Comparison of ENCODE assay signal across 17 mouse cellular contexts in the genomic region with DNA sequence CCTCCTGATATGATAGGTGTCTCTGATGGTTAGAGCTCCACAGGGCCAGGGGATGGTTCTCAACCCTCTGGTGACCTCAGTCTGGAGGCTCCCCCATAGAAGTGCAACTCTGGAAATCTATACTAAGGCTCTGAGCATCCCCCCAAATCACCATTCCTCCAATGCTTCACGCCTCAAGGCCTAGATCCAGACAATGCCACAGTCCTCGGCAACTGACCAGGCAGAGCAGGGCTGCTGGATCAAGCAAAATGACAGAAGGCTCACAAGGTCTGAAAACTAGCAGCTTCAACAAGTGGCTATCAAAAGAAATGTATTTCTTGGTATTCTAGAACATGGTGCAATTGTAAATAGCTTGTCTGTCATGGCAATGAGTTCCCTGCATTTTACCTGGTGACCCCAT. TPM values are rescaled to one million over a fixed set of nuclear protein-coding genes. Genes with fewer than 3 reads are reported as not detected.
"Had no signal": no experiment of that assay in that cellular context is flagged by ENCODE, and none has a peak within 500 bp of the region (broad histone marks: within the 10 kb centered on the region; RNA-seq: fewer than 3 reads in every experiment).

No protein-coding gene starts in this region.

- H3K9me3 ChIP-seq: limb, embryonic 15.5 days; liver, embryonic 15.5 days; neural tube, embryonic 13.5 days had no signal

- H3K4me3 ChIP-seq: limb, embryonic 15.5 days; liver, embryonic 15.5 days; neural tube, embryonic 13.5 days had no signal

- ATAC-seq: midbrain, embryonic 16.5 days had no signal

- H3K9ac ChIP-seq: limb, embryonic 15.5 days; liver, embryonic 15.5 days; lung, embryonic 14.5 days; neural tube, embryonic 13.5 days had no signal

- DNase-seq: kidney, postnatal 14 days; layer of hippocampus, postnatal 36 days; lung, embryonic 14.5 days; lung, postnatal 10 days; retina, postnatal 1 day had no signal

- H3K4me2 ChIP-seq: limb, embryonic 15.5 days; liver, embryonic 15.5 days; lung, embryonic 14.5 days; midbrain, embryonic 11.5 days; neural tube, embryonic 13.5 days had no signal

- H3K27me3 ChIP-seq: limb, embryonic 15.5 days had no signal

- H3K27ac ChIP-seq: limb, embryonic 15.5 days; liver, embryonic 15.5 days; neural tube, embryonic 13.5 days had no signal

RNA-seq across cellular contexts. Expression of gene Theg, which starts 49.4 kb away (rescaled TPM):
- total RNA-seq: left cerebral cortex, postnatal 25 days; megakaryocyte, adult 5-6 weeks had no signal
- polyA plus RNA-seq: kidney, embryonic 14.5 days; large intestine, adult 2 months; limb, embryonic 11.5 days; limb, embryonic 15.5 days; liver, embryonic 15.5 days; lung, embryonic 14.5 days; midbrain, embryonic 11.5 days; midbrain, embryonic 16.5 days; neural tube, embryonic 13.5 days; stomach, embryonic 14.5 days; thymus, postnatal 0 days had no signal
